Mouse (Mus musculus) CH12F3 (cell line): ENCODE data around the gene Trmt2b.
"Not testable (repeated sequence)": the region's sequence is repeated elsewhere in the genome, so short reads cannot be mapped to it uniquely, and the experiment has no call there.

Experiments
- in situ Hi-C: fragments of 300-500 bp; cut with MboI; formaldehyde crosslinking; loops from 2 replicates; pipeline ENCODE4 v1.14.3; 2020; ENCODE audit warnings: low sequenced_read_pairs

The Trmt2b gene

DNA sequence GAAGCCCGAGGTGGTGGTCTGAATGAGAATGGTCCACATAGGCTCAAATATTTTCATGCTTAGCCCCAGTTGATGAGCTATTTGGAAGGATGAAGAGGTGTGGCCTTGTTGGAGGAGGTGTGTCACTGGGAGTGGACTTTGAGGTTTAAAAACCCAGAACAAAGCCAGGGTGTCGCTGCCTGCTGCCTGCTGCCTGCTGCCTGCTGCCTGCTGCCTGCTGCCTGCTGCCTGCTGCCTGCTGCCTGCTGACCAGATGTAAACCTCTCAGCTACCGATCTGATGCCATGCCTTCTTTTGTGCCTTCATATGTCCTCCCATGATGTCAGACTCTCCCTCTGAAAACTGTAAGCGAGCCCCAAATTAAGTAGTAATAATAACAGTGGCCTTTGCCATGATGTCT, 54.9 kb downstream of the Trmt2b start, which contains the start of gene Nox1:
Nox1 (minus strand) TSS at position 101 of the 400 bp plus-strand sequence.
- in situ Hi-C loops, result no loop called here

GRCm38 (mm10) chrX:134220618-134221017, 56.2 kb downstream of the Trmt2b start:
- in situ Hi-C loops, result no loop called here

- in situ Hi-C loops, result no loop called here
Measured at GRCm38 (mm10) chrX:134218161-134218560, 58.6 kb downstream of the Trmt2b start.

GRCm38 (mm10) chrX:134211151-134211642, 65.6 kb downstream of the Trmt2b start:
- in situ Hi-C loops, result no loop called here

GRCm38 (mm10) chrX:134208491-134208890, 68.3 kb downstream of the Trmt2b start:
- in situ Hi-C loops, result no loop called here

DNA sequence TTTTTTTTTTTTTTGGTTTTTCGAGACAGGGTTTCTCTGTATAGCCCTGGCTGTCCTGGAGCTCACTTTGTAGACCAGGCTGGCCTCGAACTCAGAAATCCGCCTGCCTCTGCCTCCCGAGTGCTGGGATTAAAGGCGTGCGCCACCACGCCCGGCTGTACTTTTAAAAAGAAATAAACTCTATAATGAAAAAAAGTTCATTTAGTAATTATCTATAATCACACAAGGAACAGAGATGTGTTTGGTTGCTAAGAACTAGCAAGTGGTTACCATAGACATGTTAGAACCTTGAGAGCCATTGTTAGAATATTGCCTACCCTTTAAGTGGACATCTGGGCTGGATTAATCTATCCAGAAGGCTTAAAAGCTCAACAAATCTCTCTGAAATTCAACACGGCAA, 89.6 kb downstream of the Trmt2b start, which contains the start of gene Arl13a:
Arl13a (plus strand) TSS at position 301 of the 400 bp plus-strand sequence.
- in situ Hi-C loops, result not testable (repeated sequence)

DNA sequence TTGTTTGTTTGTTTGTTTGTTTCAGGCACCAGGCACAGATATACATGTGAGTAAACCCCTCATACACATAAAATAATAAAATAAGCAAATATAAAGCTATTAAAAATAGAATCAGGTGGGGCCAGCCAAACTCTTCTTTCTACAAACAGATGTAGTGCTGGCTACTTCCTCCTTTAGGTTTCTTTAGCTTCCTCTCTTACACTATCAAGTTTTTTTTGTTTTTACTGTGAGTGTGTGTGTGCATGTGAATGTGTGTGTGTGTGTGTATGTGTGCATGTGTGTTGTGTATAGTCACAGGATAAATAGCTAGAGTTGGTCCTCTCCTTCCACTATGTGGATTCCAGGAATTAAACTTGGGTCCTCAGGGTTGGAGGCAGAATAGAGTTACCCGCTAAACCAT, 102.1 kb downstream of the Trmt2b start:
- in situ Hi-C loops, result no loop called here
